Mouse (Mus musculus) embryonic facial prominence, embryonic 15.5 days (tissue): ENCODE data around the gene Morn2. TPM values are rescaled to one million over a fixed set of nuclear protein-coding genes. Genes with fewer than 3 reads are reported as not detected.

Source experiments
- ATAC-seq: fragments of 200-750 bp; cut with Nextera tagmentation; 2 replicates; pipeline ENCODE4 v1.8.0; 2017; ENCODE audit warnings: low read depth, moderate TSS enrichment; ENCODE audit not compliant: insufficient number of reproducible peaks, low FRiP score, low TSS enrichment
- H3K27ac ChIP-seq: fragments of 300-500 bp; sonication (generic); replicated peaks from 2 replicates; pipeline ENCODE4 v1.5.1; 2015; ENCODE audit warnings: mild to moderate bottlenecking, inconsistent platforms
- H3K27me3 ChIP-seq: fragments of 300-500 bp; sonication (generic); 2 replicates; pipeline ENCODE4 v1.6.1; 2015; ENCODE audit warnings: inconsistent platforms
- H3K36me3 ChIP-seq: fragments of 300-500 bp; sonication (generic); 2 replicates; pipeline ENCODE4 v1.6.1; 2015; ENCODE audit warnings: mild to moderate bottlenecking, inconsistent platforms
- H3K4me1 ChIP-seq: fragments of 300-500 bp; sonication (generic); 2 replicates; pipeline ENCODE4 v1.6.1; 2015; ENCODE audit warnings: inconsistent platforms
- H3K4me2 ChIP-seq: fragments of 300-500 bp; sonication (generic); replicated peaks from 2 replicates; pipeline ENCODE4 v1.6.1; 2015; ENCODE audit warnings: mild to moderate bottlenecking, inconsistent platforms
- H3K4me3 ChIP-seq: fragments of 300-500 bp; sonication (generic); replicated peaks from 2 replicates; pipeline ENCODE4 v1.5.1; 2015; ENCODE audit warnings: mild to moderate bottlenecking, inconsistent platforms
- H3K9ac ChIP-seq: fragments of 300-500 bp; sonication (generic); 2 replicates; pipeline ENCODE4 v1.6.1; 2015; ENCODE audit warnings: inconsistent platforms
- H3K9me3 ChIP-seq: fragments of 300-500 bp; sonication (generic); replicated peaks from 2 replicates; pipeline ENCODE4 v1.6.1; 2016; ENCODE audit warnings: inconsistent platforms
- WGBS: fragments of 180-500 bp; shearing (Covaris S2); methylation state at CpG from one replicate; pipeline ENCODE4 v1.1.7; 2015; 5-methylcytosine and 5-hydroxymethylcytosine counted together
- polyA plus RNA-seq: library from polyadenylated mRNA; unstranded; fragments of >200 nt; fragmentation: Nextera tagmentation; extraction: Ambion mirVana; gene quantifications from 2 replicates; pipeline ENCODE4 v1.2.1, GENCODE M21; 2015

The Morn2 gene
- polyA plus RNA-seq, 1 experiment from 2014 or later, result 35.1 TPM

DNA sequence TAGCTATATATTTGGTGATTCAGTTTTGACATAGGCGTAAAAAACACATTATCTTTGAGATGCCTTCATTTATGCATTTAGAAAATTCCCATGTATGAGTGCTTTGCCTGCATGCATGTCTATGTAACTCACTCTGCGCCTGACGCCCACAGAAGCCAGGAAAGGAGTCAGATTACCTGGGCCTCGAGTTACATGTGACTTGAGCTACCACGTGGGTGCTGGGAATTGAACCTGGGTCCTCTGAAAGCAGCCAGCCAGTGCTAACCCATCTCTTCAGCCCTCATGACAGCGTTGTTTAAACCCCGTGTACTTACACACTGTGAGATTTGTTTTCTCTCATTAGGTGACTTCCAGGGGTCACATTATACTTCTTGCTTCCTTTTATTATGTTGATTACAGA, 34.5 kb downstream of the Morn2 start:
- no peak for ATAC-seq
- Histone ChIP-seq H3K9me3 (no peaks in the 10 kb centered on the region), H3K27me3 (no peaks in the 10 kb centered on the region), H3K9ac (no peak overlapping the region), H3K27ac (no peak overlapping the region), H3K4me3 (no peak overlapping the region), H3K36me3 (no peaks in the 10 kb centered on the region), H3K4me2 (no peak overlapping the region), H3K4me1 (no peaks in the 10 kb centered on the region)
- WGBS, result 75% methylated on average over 7 of the region's 7 CpGs

DNA sequence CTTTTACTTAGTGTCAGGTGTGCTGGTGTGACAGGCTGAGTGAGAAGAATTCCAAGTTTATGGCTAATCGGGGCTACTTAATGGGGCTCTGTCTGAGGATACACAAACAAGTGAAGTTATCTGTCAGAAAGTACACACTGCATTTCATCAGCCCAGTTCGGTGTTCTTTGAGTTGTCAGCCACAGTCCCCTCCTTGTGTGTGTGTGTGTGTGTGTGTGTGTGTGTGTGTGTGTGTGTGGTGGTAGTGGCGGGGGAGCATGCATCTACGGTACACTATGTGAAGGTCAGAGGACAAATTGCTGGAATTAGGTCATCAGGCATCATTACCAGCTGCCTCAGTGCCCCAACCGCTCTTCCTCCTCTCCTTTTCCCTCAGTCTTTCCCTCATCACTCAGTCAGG, 35.5 kb downstream of the Morn2 start:
- no peak for ATAC-seq
- H3K27me3 ChIP-seq, result no peaks in the 10 kb centered on the region
- WGBS, result 90% methylated on average over 5 of the region's 5 CpGs
- H3K9me3 ChIP-seq, result no peaks in the 10 kb centered on the region
- H3K4me3 ChIP-seq, result no peak overlapping the region
- H3K36me3 ChIP-seq, result no peaks in the 10 kb centered on the region
- no peak overlapping the region for H3K4me2 ChIP-seq
- H3K9ac ChIP-seq, result no peak overlapping the region
- no peaks in the 10 kb centered on the region for H3K4me1 ChIP-seq
- no peak overlapping the region for H3K27ac ChIP-seq

DNA sequence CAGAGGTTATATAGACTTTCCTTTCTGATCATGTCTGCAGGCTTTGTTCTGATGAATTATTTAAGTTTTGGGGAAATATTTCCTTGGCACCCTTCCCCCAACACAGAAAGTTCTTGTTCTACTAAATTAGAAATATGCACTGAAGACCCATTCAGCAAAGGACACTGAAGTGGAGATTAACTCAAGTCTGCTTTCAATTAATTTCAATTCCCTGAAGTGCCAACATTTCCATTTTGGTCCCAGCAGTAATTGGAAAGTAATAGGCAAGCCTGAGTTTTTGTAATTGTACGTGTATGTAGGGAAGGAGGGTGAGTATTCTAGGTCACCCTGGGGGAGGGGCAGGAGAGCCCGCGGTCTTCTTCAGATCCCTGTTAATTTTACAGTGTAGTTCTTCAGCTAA, 36.4 kb downstream of the Morn2 start:
- no peaks in the 10 kb centered on the region for H3K27me3 ChIP-seq
- no peak for ATAC-seq
- no peak overlapping the region for H3K4me3 ChIP-seq
- H3K9me3 ChIP-seq, result no peaks in the 10 kb centered on the region
- H3K36me3 ChIP-seq, result no peaks in the 10 kb centered on the region
- H3K9ac ChIP-seq, result no peak overlapping the region
- no peaks in the 10 kb centered on the region for H3K4me1 ChIP-seq
- H3K27ac ChIP-seq, result no peak overlapping the region
- 60% methylated on average over 3 of the region's 3 CpGs for WGBS
- H3K4me2 ChIP-seq, result no peak overlapping the region

DNA sequence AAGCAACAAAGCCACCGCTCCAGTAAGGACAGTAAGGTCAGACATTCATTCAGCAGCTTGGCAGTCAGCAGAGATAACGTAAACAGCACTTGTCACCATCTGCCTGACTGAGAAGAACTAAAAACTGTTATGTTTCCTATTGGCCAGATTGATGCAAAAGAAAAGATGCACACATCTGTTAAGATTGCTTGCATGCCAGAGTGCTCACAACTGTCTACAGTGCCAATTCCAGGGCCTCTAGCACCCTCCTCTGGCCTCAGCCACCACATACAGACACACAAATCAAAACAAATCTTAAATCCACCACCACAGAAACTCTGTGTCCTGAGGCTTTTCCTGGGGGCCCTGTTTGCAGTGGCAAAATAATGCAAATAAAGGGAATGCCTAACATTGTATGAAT, 42.4 kb downstream of the Morn2 start:
- no peak for ATAC-seq
- H3K4me2 ChIP-seq, result no peak overlapping the region
- WGBS, result 71% methylated on average over 2 of the region's 2 CpGs

DNA sequence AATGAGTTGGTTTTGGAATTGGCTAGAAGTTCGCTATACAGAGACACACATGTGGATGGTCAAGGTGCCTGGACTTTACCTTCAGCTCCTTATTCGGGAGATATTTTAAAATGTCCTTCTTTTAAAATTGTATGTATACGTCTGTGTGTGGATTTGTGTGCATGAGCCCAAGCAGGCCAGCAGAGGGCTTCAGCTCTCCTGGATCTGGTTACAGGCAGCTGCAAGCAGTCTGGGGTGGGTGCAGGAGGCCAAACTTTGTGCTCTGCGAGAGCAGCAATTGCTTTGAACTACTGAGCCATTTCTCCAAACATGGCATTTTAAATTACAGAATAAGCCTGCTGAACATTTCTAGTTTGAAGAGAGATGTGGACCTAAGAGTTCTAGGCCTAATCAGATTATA, 55.3 kb downstream of the Morn2 start:
- WGBS, result 68% methylated on average over 4 of the region's 4 CpGs
- Histone ChIP-seq H3K27ac (no peak overlapping the region), H3K9me3 (no peaks in the 10 kb centered on the region), H3K9ac (no peak overlapping the region), H3K27me3 (no peaks in the 10 kb centered on the region), H3K4me1 (peaks cover 8% of the 10 kb centered on the region; the same call in 1 of the 2 replicates), H3K36me3 (no peaks in the 10 kb centered on the region), H3K4me2 (no peak overlapping the region), H3K4me3 (no peak overlapping the region)
- no peak for ATAC-seq

More for the DNA sequence above, 42.4 kb downstream of the Morn2 start:
- Histone ChIP-seq H3K27me3 (no peaks in the 10 kb centered on the region), H3K36me3 (no peaks in the 10 kb centered on the region), H3K4me3 (no peak overlapping the region), H3K9ac (no peak overlapping the region), H3K27ac (no peak overlapping the region), H3K9me3 (no peaks in the 10 kb centered on the region), H3K4me1 (no peaks in the 10 kb centered on the region)

DNA sequence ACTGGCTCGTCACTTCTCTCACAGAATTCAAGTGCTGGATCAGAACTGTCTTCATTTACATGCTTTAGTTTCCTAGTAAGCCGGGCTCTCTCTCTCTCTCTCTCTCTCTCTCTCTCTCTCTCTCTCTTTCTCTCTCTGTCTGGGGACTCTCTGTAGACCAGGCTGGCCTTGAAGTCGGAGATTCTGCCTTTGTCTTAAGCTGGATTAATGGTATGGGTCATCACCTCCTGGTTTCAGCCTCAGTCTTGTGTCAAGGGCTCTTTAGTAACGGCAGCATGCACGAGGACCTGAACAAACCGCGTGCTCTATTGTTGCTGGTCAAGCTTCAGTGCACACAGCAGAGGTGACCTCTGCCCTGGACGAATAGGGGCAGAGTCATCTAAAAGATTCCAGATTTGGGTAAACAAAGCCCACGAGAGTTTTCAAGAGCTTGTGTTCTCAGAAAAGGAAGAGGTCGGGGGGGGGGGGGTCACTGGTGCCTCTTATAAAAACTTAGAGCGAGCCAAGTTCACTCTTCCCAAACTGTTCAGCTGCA, 56.7 kb downstream of the Morn2 start:
- 50% methylated on average over 11 of the region's 11 CpGs for WGBS
- Histone ChIP-seq H3K36me3 (no peaks in the 10 kb centered on the region), H3K9ac (no peak overlapping the region), H3K4me3 (no peak overlapping the region), H3K4me1 (peaks cover 8% of the 10 kb centered on the region; the same call in 1 of the 2 replicates), H3K27me3 (no peaks in the 10 kb centered on the region), H3K4me2 (no peak overlapping the region), H3K27ac (no peak overlapping the region), H3K9me3 (no peaks in the 10 kb centered on the region)
- ATAC-seq, result no peak

Other genes starting within 250 kb of the Morn2 start
- gene Hnrnpll, start 227.9 kb upstream of the Morn2 start, polyA plus RNA-seq, result 54.9 and 59.8 TPM in 2 replicates
- gene Galm, start 162.7 kb upstream of the Morn2 start, polyA plus RNA-seq, result 25.8 and 32.0 TPM in 2 replicates
- gene Srsf7, start 82.9 kb upstream of the Morn2 start, polyA plus RNA-seq, result 476 and 487 TPM in 2 replicates
- gene Ttc39d, start 82.7 kb upstream of the Morn2 start, polyA plus RNA-seq, result 0.34 and 0.52 TPM in 2 replicates
- gene Gemin6, start 65.8 kb upstream of the Morn2 start, polyA plus RNA-seq, result 33.4 and 36.1 TPM in 2 replicates
- 18.6 and 18.8 TPM in 2 replicates for gene Dhx57, start 273 bp downstream of the Morn2 start, polyA plus RNA-seq
- 0.65 and 1.2 TPM in 2 replicates for gene Arhgef33, start 17.2 kb downstream of the Morn2 start, polyA plus RNA-seq
- 1.2 and 2.8 TPM in 2 replicates for gene Gm10190, start 83.3 kb downstream of the Morn2 start, polyA plus RNA-seq
- gene Sos1, start 190.2 kb downstream of the Morn2 start, polyA plus RNA-seq, result 4.6 and 4.7 TPM in 2 replicates